Mouse (Mus musculus) midbrain, embryonic 11.5 days (tissue): ENCODE measurements around the gene Casc3. TPM values are rescaled to one million over a fixed set of nuclear protein-coding genes. Genes with fewer than 3 reads are reported as not detected.

Experiments used
- ATAC-seq: fragments of 200-750 bp; cut with Nextera tagmentation; 2 replicates; pipeline ENCODE4 v1.8.0; 2017; ENCODE audit warnings: moderate TSS enrichment, moderate library complexity; ENCODE audit not compliant: low FRiP score
- DNase-seq: peaks from one replicate; pipeline ENCODE4 v3.0.0; 2015; ENCODE audit warnings: low spot score; ENCODE audit errors: missing footprints
- H3K27ac ChIP-seq: fragments of 300-500 bp; sonication (generic); 2 replicates; pipeline ENCODE4 v1.5.1; 2014; ENCODE audit warnings: low read depth, low read length
- H3K27me3 ChIP-seq: fragments of 300-500 bp; sonication (generic); 2 replicates; pipeline ENCODE4 v1.6.1; 2014; ENCODE audit warnings: mild to moderate bottlenecking, low read length, moderate library complexity, mixed read lengths; ENCODE audit not compliant: control insufficient read depth, insufficient read depth
- H3K36me3 ChIP-seq: fragments of 300-500 bp; sonication (generic); 2 replicates; pipeline ENCODE4 v1.6.1; 2014; ENCODE audit warnings: mild to moderate bottlenecking, low read length, moderate library complexity, mixed read lengths; ENCODE audit not compliant: control insufficient read depth, insufficient read depth
- H3K4me1 ChIP-seq: fragments of 300-500 bp; sonication (generic); 2 replicates; pipeline ENCODE4 v1.6.1; 2014; ENCODE audit warnings: low read length; ENCODE audit not compliant: control insufficient read depth, insufficient read depth
- H3K4me2 ChIP-seq: fragments of 300-500 bp; sonication (generic); 2 replicates; pipeline ENCODE4 v1.6.1; 2014; ENCODE audit warnings: mild to moderate bottlenecking, moderate library complexity
- H3K4me3 ChIP-seq: fragments of 300-500 bp; sonication (generic); 2 replicates; pipeline ENCODE4 v1.5.1; 2014; ENCODE audit warnings: low read depth, low read length
- H3K9ac ChIP-seq: fragments of 300-500 bp; sonication (generic); 2 replicates; pipeline ENCODE4 v1.6.1; 2014; ENCODE audit warnings: low read length
- H3K9me3 ChIP-seq: fragments of 300-500 bp; sonication (generic); 2 replicates; pipeline ENCODE4 v1.6.1; 2016; ENCODE audit warnings: low read length; ENCODE audit not compliant: control insufficient read depth
- WGBS: fragments of 180-500 bp; shearing (Covaris S2); extraction: QIAGEN DNeasy Blood & Tissue Kit; methylation state at CpG from one replicate; pipeline ENCODE4 v1.1.7; 2014; 5-methylcytosine and 5-hydroxymethylcytosine counted together
- polyA plus RNA-seq: library from polyadenylated mRNA; unstranded; fragments of >200 nt; fragmentation: Nextera tagmentation; extraction: Ambion mirVana; gene quantifications from 2 replicates; pipeline ENCODE4 v1.2.1, GENCODE M21; 2014

The Casc3 gene
- polyA plus RNA-seq, 1 experiment from 2014 or later, result 53.1 TPM

GRCm38 (mm10) chr11:98785772-98786281 is 18.9 kb upstream of the Casc3 start:
- Histone ChIP-seq H3K4me2 (0 out of 2 replicates have a peak overlapping the region, but pooled peaks have one; percentile 12), H3K9me3 (no peaks in the 10 kb centered on the region), H3K27me3 (no peaks in the 10 kb centered on the region), H3K4me1 (peaks cover 39% of the 10 kb centered on the region), H3K36me3 (no peaks in the 10 kb centered on the region), H3K27ac (no peak overlapping the region), H3K9ac (no peak overlapping the region), H3K4me3 (no peak overlapping the region)
- 11% methylated on average over 12 of the region's 12 CpGs for WGBS
- peak; percentile 92 for DNase-seq
- ATAC-seq, result no peak

- ATAC-seq, result peak; percentile 26
- H3K36me3 ChIP-seq, result no peaks in the 10 kb centered on the region; the same call in 1 of the 2 replicates
- peaks cover 36% of the 10 kb centered on the region for H3K4me1 ChIP-seq
- no peak overlapping the region for H3K27ac ChIP-seq
- DNase-seq, result peak; percentile 99
- H3K27me3 ChIP-seq, result no peaks in the 10 kb centered on the region
- WGBS, result 2% methylated on average over 13 of the region's 15 CpGs
- H3K9me3 ChIP-seq, result no peaks in the 10 kb centered on the region
- H3K4me3 ChIP-seq, result no peak overlapping the region
- H3K4me2 ChIP-seq, result 0 out of 2 replicates have a peak overlapping the region, but pooled peaks have one; percentile 12
- H3K9ac ChIP-seq, result no peak overlapping the region
Observed at GRCm38 (mm10) chr11:98786359-98787214, 18.1 kb upstream of the Casc3 start.

- H3K27me3 ChIP-seq, result no peaks in the 10 kb centered on the region
- H3K4me3 ChIP-seq, result no peak overlapping the region
- DNase-seq (no peak), ATAC-seq (no peak)
- no peaks in the 10 kb centered on the region for H3K9me3 ChIP-seq
- H3K36me3 ChIP-seq, result no peaks in the 10 kb centered on the region; the same call in 1 of the 2 replicates
- no peak overlapping the region for H3K4me2 ChIP-seq
- WGBS, result 35% methylated on average over 7 of the region's 7 CpGs
- peaks cover 32% of the 10 kb centered on the region for H3K4me1 ChIP-seq
- no peak overlapping the region for H3K9ac ChIP-seq
- no peak overlapping the region for H3K27ac ChIP-seq
Observed at GRCm38 (mm10) chr11:98787229-98787628, 17.5 kb upstream of the Casc3 start.

GRCm38 (mm10) chr11:98787691-98788090 is 17.0 kb upstream of the Casc3 start:
- WGBS, result 92% methylated on average over 1 of the region's 1 CpGs
- Histone ChIP-seq H3K36me3 (no peaks in the 10 kb centered on the region; the same call in 1 of the 2 replicates), H3K9me3 (no peaks in the 10 kb centered on the region), H3K27me3 (no peaks in the 10 kb centered on the region), H3K4me3 (no peak overlapping the region), H3K4me2 (no peak overlapping the region), H3K27ac (no peak overlapping the region), H3K9ac (no peak overlapping the region), H3K4me1 (peaks cover 29% of the 10 kb centered on the region)
- DNase-seq (no peak), ATAC-seq (no peak)

- ATAC-seq (no peak), DNase-seq (peak; percentile 86)
- 90% methylated on average over 5 of the region's 5 CpGs for WGBS
- Histone ChIP-seq H3K27me3 (no peaks in the 10 kb centered on the region), H3K4me3 (no peak overlapping the region), H3K36me3 (no peaks in the 10 kb centered on the region; the same call in 1 of the 2 replicates), H3K4me1 (peaks cover 24% of the 10 kb centered on the region), H3K9me3 (no peaks in the 10 kb centered on the region), H3K9ac (no peak overlapping the region; the same call in 1 of the 2 replicates), H3K27ac (no peak overlapping the region), H3K4me2 (no peak overlapping the region)
Observed at GRCm38 (mm10) chr11:98788139-98788538, 16.6 kb upstream of the Casc3 start.

- peaks cover 21% of the 10 kb centered on the region for H3K4me1 ChIP-seq
- WGBS, result 15% methylated on average over 18 of the region's 18 CpGs
- H3K4me3 ChIP-seq, result peak overlapping the region; percentile 41
- DNase-seq (peak; percentile 96), ATAC-seq (peak; percentile 87)
- no peaks in the 10 kb centered on the region for H3K9me3 ChIP-seq
- H3K27me3 ChIP-seq, result no peaks in the 10 kb centered on the region
- H3K4me2 ChIP-seq, result peak overlapping the region; percentile 94
- H3K9ac ChIP-seq, result peak overlapping the region; percentile 71
- peak overlapping the region; percentile 22; the same call in 1 of the 2 replicates for H3K27ac ChIP-seq
- no peaks in the 10 kb centered on the region; the same call in 1 of the 2 replicates for H3K36me3 ChIP-seq
Observed at GRCm38 (mm10) chr11:98788550-98789218, 16.0 kb upstream of the Casc3 start.

GRCm38 (mm10) chr11:98789219-98789807 is 15.4 kb upstream of the Casc3 start:
- DNase-seq (no peak), ATAC-seq (peak; percentile 25; the same call in 1 of the 2 replicates)
- WGBS, result 1% methylated on average over 25 of the region's 25 CpGs
- Histone ChIP-seq H3K9ac (peak overlapping the region; percentile 71), H3K4me1 (peaks cover 24% of the 10 kb centered on the region), H3K36me3 (no peaks in the 10 kb centered on the region; the same call in 1 of the 2 replicates), H3K4me3 (peak overlapping the region; percentile 41), H3K27me3 (no peaks in the 10 kb centered on the region), H3K27ac (no peak overlapping the region), H3K9me3 (no peaks in the 10 kb centered on the region), H3K4me2 (peak overlapping the region; percentile 94)

- ATAC-seq, result no peak
- no peaks in the 10 kb centered on the region for H3K9me3 ChIP-seq
- DNase-seq, result no peak
- no peaks in the 10 kb centered on the region; the same call in 1 of the 2 replicates for H3K36me3 ChIP-seq
- WGBS, result 43% methylated on average over 5 of the region's 5 CpGs
- H3K27me3 ChIP-seq, result no peaks in the 10 kb centered on the region
- peak overlapping the region; percentile 94 for H3K4me2 ChIP-seq
- H3K4me1 ChIP-seq, result peaks cover 24% of the 10 kb centered on the region
- peak overlapping the region; percentile 71; the same call in 1 of the 2 replicates for H3K9ac ChIP-seq
- no peak overlapping the region for H3K4me3 ChIP-seq
- no peak overlapping the region for H3K27ac ChIP-seq
Observed at GRCm38 (mm10) chr11:98789824-98790223, 14.9 kb upstream of the Casc3 start.
